Mouse (Mus musculus): ENCODE data around the gene Polr2j. TPM values are rescaled to one million over a fixed set of nuclear protein-coding genes. Genes with fewer than 3 reads are reported as not detected.
"Not testable (repeated sequence)": the region's sequence is repeated elsewhere in the genome, so short reads cannot be mapped to it uniquely, and the experiment has no call there.

Gene Polr2j
- polyA plus RNA-seq, 1 experiment: 116 TPM

GRCm38 (mm10) chr5:136102099-136102820 lies 14.2 kb upstream of the Polr2j start:
- no peak for DNase-seq (ENCODE audit: low read depth, low spot score)
- 14% methylated on average over 41 of the region's 41 CpGs for WGBS

GRCm38 (mm10) chr5:136104511-136104910 lies 11.9 kb upstream of the Polr2j start:
- 95% methylated on average over 5 of the region's 5 CpGs for WGBS
- no peak for DNase-seq (ENCODE audit: low read depth, low spot score)

- WGBS: 42% methylated on average over 2 of the region's 2 CpGs
These were observed 7.9 kb upstream of the Polr2j start for GRCm38 (mm10) chr5:136108486-136108885.

GRCm38 (mm10) chr5:136109042-136109441 lies 7.4 kb upstream of the Polr2j start:
- DNase-seq (ENCODE audit: low read depth, low spot score): no peak
- WGBS: 45% methylated on average over 3 of the region's 3 CpGs

More at GRCm38 (mm10) chr5:136108486-136108885, 7.9 kb upstream of the Polr2j start:
- no peak for DNase-seq (ENCODE audit: low read depth, low spot score)

- not testable (repeated sequence) for DNase-seq (ENCODE audit: low read depth, low spot score)
- 50% methylated on average over 4 of the region's 4 CpGs for WGBS
These were observed 2.9 kb upstream of the Polr2j start for GRCm38 (mm10) chr5:136113546-136113945.

GRCm38 (mm10) chr5:136116784-136117112 lies 317 bp downstream of the Polr2j start:
- under 1% methylated on average over 22 of the region's 22 CpGs for WGBS
- no peak for DNase-seq (ENCODE audit: low read depth, low spot score)

GRCm38 (mm10) chr5:136122165-136122564 lies 5.7 kb downstream of the Polr2j start:
- DNase-seq (ENCODE audit: low read depth, low spot score): no peak
- WGBS: 83% methylated on average over 10 of the region's 10 CpGs

GRCm38 (mm10) chr5:136135571-136136291 lies 19.3 kb downstream of the Polr2j start, which contains the start of the genes Lrwd1 and Alkbh4:
Lrwd1 (minus strand) TSS chr5:136136074.
Alkbh4 (plus strand) TSS chr5:136136146.
- under 1% methylated on average over 60 of the region's 60 CpGs for WGBS
- peak; percentile 79 for DNase-seq (ENCODE audit: low read depth, low spot score)

GRCm38 (mm10) chr5:136136292-136136990 lies 20.0 kb downstream of the Polr2j start:
- WGBS: under 1% methylated on average over 20 of the region's 20 CpGs
- no peak for DNase-seq (ENCODE audit: low read depth, low spot score)

GRCm38 (mm10) chr5:136137658-136138274 lies 21.3 kb downstream of the Polr2j start:
- DNase-seq (ENCODE audit: low read depth, low spot score): no peak
- 45% methylated on average over 13 of the region's 13 CpGs for WGBS

- no peak for DNase-seq (ENCODE audit: low read depth, low spot score)
- 35% methylated on average over 13 of the region's 13 CpGs for WGBS
These were observed 23.0 kb downstream of the Polr2j start for GRCm38 (mm10) chr5:136139393-136139792.

GRCm38 (mm10) chr5:136140057-136140482 lies 23.6 kb downstream of the Polr2j start:
- 91% methylated on average over 10 of the region's 10 CpGs for WGBS
- no peak for DNase-seq (ENCODE audit: low read depth, low spot score)

GRCm38 (mm10) chr5:136142746-136143145 lies 26.3 kb downstream of the Polr2j start:
- 88% methylated on average over 5 of the region's 5 CpGs for WGBS
- no peak for DNase-seq (ENCODE audit: low read depth, low spot score)

GRCm38 (mm10) chr5:136143161-136143755 lies 26.8 kb downstream of the Polr2j start:
- WGBS: 88% methylated on average over 6 of the region's 6 CpGs
- DNase-seq (ENCODE audit: low read depth, low spot score): no peak

- DNase-seq (ENCODE audit: low read depth, low spot score): no peak
- 30% methylated on average over 12 of the region's 12 CpGs for WGBS
These were observed 28.4 kb downstream of the Polr2j start for GRCm38 (mm10) chr5:136144606-136145430.

GRCm38 (mm10) chr5:136146936-136147335 lies 30.5 kb downstream of the Polr2j start:
- DNase-seq (ENCODE audit: low read depth, low spot score): no peak
- 83% methylated on average over 1 of the region's 1 CpGs for whole genome bisulfite sequencing

- no peak for DNase-seq (ENCODE audit: low read depth, low spot score)
- 75% methylated on average over 8 of the region's 8 CpGs for WGBS
These were observed 31.3 kb downstream of the Polr2j start for GRCm38 (mm10) chr5:136147704-136148103.

- WGBS: 37% methylated on average over 5 of the region's 5 CpGs
- not testable (repeated sequence) for DNase-seq (ENCODE audit: low read depth, low spot score)
These were observed 32.7 kb downstream of the Polr2j start for GRCm38 (mm10) chr5:136149134-136149576.

- DNase-seq (ENCODE audit: low read depth, low spot score): no peak
- WGBS: 55% methylated on average over 8 of the region's 8 CpGs
These were observed 35.9 kb downstream of the Polr2j start for GRCm38 (mm10) chr5:136152365-136152764.
